Mouse (Mus musculus) CD8-positive naive resting alpha-beta T cell, adult 2 months (primary cell): ENCODE results near the gene Egln3.

Experiments
- DNase-seq, 2 experiments: peaks; one replicate each; pipeline ENCODE4 v3.0.0; 2022; ENCODE audit warnings: low read depth in 2 of 2, low spot score in 2 of 2

Gene Egln3

GRCm38 (mm10) chr12:54163166-54163565, 40.5 kb downstream of the Egln3 start:
- no peak for DNase-seq

- DNase-seq: no peak
Observed at GRCm38 (mm10) chr12:54162637-54163131, 41.0 kb downstream of the Egln3 start.

GRCm38 (mm10) chr12:54161468-54162202, 42.0 kb downstream of the Egln3 start:
- DNase-seq: no peak

GRCm38 (mm10) chr12:54160279-54160678, 43.4 kb downstream of the Egln3 start:
- DNase-seq: no peak

- no peak for DNase-seq
Observed at GRCm38 (mm10) chr12:54154771-54155170, 48.9 kb downstream of the Egln3 start.

- no peak for DNase-seq
Observed at GRCm38 (mm10) chr12:54146943-54147556, 56.6 kb downstream of the Egln3 start.
